Mouse (Mus musculus): Measurements from ENCODE around the gene Lck. TPM values are rescaled to one million over a fixed set of nuclear protein-coding genes. Genes with fewer than 3 reads are reported as not detected.

The Lck gene
- polyA plus RNA-seq, 2 experiments, result 3.1 to 3.9 TPM

DNA sequence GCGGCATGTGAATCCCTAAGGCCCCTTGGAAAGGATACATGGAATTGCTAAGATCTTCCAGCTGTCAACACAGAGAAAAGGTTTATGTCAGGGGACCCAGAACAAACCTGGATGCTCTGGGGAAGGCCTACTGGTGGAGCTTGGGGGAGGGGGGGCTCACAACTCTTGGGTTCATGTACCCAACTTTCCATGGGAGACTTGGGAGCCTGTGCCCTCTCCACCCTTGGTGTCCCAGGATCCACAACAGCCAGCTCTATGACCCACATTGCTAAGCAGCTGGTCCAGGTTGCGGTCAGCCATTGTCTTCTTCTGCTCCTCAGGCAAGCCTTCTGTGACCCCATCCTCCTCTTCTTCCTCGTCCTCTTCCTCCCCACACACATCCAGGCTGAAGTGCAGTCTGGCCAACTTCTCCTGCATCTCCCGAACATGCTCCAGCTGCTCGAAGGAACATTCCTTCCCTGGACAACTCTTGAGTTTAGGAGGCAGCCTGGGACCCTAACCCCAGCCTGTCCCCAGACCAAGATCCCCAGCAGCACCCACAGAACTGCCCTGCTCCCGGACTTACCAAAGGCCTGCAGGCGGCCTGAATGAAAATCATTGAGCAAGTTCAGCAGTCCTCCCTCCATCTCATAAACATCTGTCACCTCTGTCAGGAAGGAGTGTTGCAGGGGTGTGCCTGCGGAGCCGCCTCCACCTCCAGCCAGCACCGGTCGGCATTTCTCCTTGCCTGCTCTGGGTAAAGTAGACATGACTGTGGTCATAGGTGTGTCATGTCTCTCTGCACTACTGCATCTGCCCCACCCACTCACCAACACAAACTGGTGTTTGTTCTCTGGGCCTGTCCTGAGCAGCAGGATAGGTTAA, 47.2 kb upstream of the Lck start:
- H3K36me3 ChIP-seq (replicated peaks; ENCODE audit: control insufficient read depth, insufficient read depth, low read depth), result no peaks in the 10 kb centered on the region; the same call in 1 of the 2 replicates
- no peak overlapping the region for H3K4me3 ChIP-seq (ENCODE audit: insufficient read depth in 1 of 2, low read depth in 2 of 2, low read length in 2 of 2)
- no peak overlapping the region for H3K9ac ChIP-seq (replicated peaks)
- H3K9me3 ChIP-seq (ENCODE audit: control insufficient read depth, low read length), result no peaks in the 10 kb centered on the region
- WGBS (ENCODE audit: insufficient replicate concordance), result 80% methylated on average over 11 of the region's 11 CpGs
- no peak overlapping the region for H3K27ac ChIP-seq
- H3K4me1 ChIP-seq (replicated peaks; ENCODE audit: control insufficient read depth in 2 of 2, insufficient read depth in 2 of 2, low read length in 1 of 2), result peaks cover 25 to 29% of the 10 kb centered on the region in 2 experiments
- DNase-seq (ENCODE audit: low read depth in 3 of 3, low spot score in 3 of 3) (no peak), ATAC-seq (ENCODE audit: insufficient read depth) (no peak)
- TF ChIP-seq EP300 (IDR thresholded peaks at IDR 0.05; ENCODE audit: low read depth) (no peak), CTCF (IDR thresholded peaks at IDR 0.05; ENCODE audit: low read depth) (no peak)
- H3K27me3 ChIP-seq (ENCODE audit: control insufficient read depth, insufficient read depth, low read length), result no peaks in the 10 kb centered on the region
- no peak overlapping the region for H3K4me2 ChIP-seq (ENCODE audit: low read depth)

DNA sequence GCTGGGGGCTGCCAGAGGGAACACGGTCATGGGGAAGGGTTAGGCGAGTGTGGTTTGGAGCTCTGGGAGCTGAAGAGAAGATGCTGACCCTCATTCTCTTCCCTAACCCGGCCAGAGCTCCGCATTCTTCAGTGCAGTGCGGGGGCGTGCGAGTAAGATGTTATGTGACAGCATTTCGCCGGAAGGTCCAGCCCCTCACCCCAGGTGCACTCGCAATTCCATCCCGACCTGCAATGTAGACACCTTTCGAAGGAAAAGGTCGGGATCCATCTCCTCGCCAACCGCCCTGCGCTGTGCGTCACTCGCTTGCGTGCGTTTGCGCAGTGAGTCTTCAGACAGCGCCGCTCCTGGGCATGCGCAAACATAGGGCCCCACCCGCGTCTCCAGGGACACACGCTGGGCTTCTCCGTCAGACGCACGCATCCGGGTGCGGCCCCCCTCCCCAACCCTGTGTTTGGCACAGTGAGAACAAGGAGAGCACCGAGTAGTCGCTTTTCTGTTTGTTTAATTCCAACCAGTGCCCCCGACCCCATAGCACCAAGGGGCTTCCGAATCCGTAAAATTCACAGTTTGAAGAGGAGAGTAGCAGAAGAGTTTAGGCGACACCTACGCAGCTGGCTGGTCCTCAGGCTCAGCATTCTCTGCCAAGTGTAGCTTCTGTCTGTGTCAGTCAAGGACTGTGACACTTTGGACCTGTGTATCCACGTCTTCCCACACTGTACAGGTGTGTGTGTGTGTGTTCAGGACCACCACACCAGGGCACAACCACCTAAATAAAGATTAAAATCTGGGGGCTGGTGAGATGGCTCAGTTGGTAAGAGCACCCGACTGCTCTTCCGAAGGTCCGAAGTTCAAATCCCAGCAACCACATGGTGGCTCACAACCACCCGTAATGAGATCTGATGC, 45.6 kb upstream of the Lck start, which contains the start of gene Iqcc:
TSS of gene Iqcc (minus strand) at position 314 of the 906 bp plus-strand sequence.
- Histone ChIP-seq H3K9me3 (ENCODE audit: control insufficient read depth, low read length) (no peaks in the 10 kb centered on the region), H3K27me3 (ENCODE audit: control insufficient read depth, insufficient read depth, low read length) (no peaks in the 10 kb centered on the region), H3K4me1 (replicated peaks; ENCODE audit: control insufficient read depth in 2 of 2, insufficient read depth in 2 of 2, low read length in 1 of 2) (peaks cover 12 to 16% of the 10 kb centered on the region in 2 experiments), H3K27ac (peak within 1 kb of the TSS; percentile 46), H3K36me3 (replicated peaks; ENCODE audit: control insufficient read depth, insufficient read depth, low read depth) (no peaks in the 10 kb centered on the region; the same call in 1 of the 2 replicates), H3K4me2 (ENCODE audit: low read depth) (peak within 1 kb of the TSS; percentile 91), H3K9ac (replicated peaks) (peak within 1 kb of the TSS; percentile 86), H3K4me3 (ENCODE audit: insufficient read depth in 1 of 2, low read depth in 2 of 2, low read length in 2 of 2) (peak within 1 kb of the TSS; percentile 80 to 87)
- ATAC-seq (ENCODE audit: insufficient read depth), result peak; percentile 87
- TF ChIP-seq CTCF (IDR thresholded peaks at IDR 0.05; ENCODE audit: low read depth) (peak; percentile 58; the same call in 1 of the 2 replicates), EP300 (IDR thresholded peaks at IDR 0.05; ENCODE audit: low read depth) (no peak)
- peak; percentile 76 to 81 (median 77) for DNase-seq (ENCODE audit: low read depth in 3 of 3, low spot score in 3 of 3)
- 4% methylated on average over 43 of the region's 44 CpGs for WGBS (ENCODE audit: insufficient replicate concordance)

DNA sequence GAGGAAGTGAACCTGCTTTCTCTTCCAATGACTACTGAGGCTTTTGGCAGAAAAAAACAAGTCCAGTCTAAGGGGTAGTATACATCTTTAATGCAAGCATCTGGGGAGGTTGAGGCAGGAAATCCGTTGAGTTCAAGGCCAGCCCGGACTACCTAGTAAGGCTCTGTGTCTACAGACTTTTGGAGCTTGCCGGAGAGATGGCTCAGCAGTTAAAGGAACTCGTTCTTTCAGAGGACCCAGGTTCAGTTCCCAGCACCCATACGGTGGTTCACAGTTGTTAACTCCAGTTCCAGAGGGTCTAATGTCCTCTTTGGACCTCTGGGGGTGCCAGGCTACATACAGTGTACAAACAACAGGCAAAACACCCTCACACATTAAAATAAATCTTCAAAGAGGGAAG, 44.6 kb upstream of the Lck start:
- Histone ChIP-seq H3K9me3 (ENCODE audit: control insufficient read depth, low read length) (no peaks in the 10 kb centered on the region), H3K36me3 (replicated peaks; ENCODE audit: control insufficient read depth, insufficient read depth, low read depth) (no peaks in the 10 kb centered on the region; the same call in 1 of the 2 replicates), H3K27me3 (ENCODE audit: control insufficient read depth, insufficient read depth, low read length) (no peaks in the 10 kb centered on the region), H3K4me1 (replicated peaks; ENCODE audit: control insufficient read depth in 2 of 2, insufficient read depth in 2 of 2, low read length in 1 of 2) (peaks cover 9 to 13% of the 10 kb centered on the region in 2 experiments), H3K4me3 (ENCODE audit: insufficient read depth in 1 of 2, low read depth in 2 of 2, low read length in 2 of 2) (peak overlapping the region; percentile 80 to 87), H3K9ac (replicated peaks) (peak overlapping the region; percentile 86), H3K27ac (no peak overlapping the region), H3K4me2 (ENCODE audit: low read depth) (peak overlapping the region; percentile 91)
- TF ChIP-seq CTCF (IDR thresholded peaks at IDR 0.05; ENCODE audit: low read depth), result no peak
- TF ChIP-seq EP300 (IDR thresholded peaks at IDR 0.05; ENCODE audit: low read depth), result no peak
- no peak for DNase-seq (ENCODE audit: low read depth in 3 of 3, low spot score in 3 of 3)
- 86% methylated on average over 5 of the region's 5 CpGs for WGBS (ENCODE audit: insufficient replicate concordance)
- ATAC-seq (ENCODE audit: insufficient read depth), result no peak

DNA sequence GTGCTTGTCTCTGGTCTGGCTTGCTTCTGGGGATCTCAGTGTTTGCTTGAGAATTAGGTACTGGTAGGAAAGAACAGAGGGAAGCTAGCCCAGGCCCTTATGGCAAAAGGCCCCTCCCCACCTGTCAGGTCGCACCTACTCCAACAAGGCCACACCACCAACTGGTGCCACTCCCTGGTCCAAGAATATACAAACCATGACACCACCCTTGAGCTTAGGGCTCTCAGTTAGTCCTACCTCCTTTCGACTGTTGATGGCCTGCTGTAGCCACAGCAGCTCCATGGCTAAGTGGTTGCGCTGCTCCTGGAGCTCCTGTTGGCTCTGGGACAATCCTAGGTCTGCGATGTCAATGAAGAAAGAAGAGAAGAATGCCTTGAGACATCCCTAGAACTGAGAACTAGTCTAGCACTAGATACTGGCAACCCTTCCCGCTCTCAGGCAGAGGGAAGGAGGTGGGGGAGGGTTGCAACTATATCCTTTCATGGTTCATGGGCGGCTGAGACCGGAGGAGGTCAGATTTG, 43.7 kb upstream of the Lck start:
- ATAC-seq (ENCODE audit: insufficient read depth) (no peak), DNase-seq (ENCODE audit: low read depth in 3 of 3, low spot score in 3 of 3) (no peak)
- TF ChIP-seq CTCF (IDR thresholded peaks at IDR 0.05; ENCODE audit: low read depth), result no peak
- H3K27me3 ChIP-seq (ENCODE audit: control insufficient read depth, insufficient read depth, low read length), result no peaks in the 10 kb centered on the region
- no peaks in the 10 kb centered on the region; the same call in 1 of the 2 replicates for H3K36me3 ChIP-seq (replicated peaks; ENCODE audit: control insufficient read depth, insufficient read depth, low read depth)
- H3K4me2 ChIP-seq (ENCODE audit: low read depth), result no peak overlapping the region
- H3K27ac ChIP-seq, result no peak overlapping the region
- H3K9me3 ChIP-seq (ENCODE audit: control insufficient read depth, low read length), result no peaks in the 10 kb centered on the region
- H3K4me3 ChIP-seq (ENCODE audit: insufficient read depth in 1 of 2, low read depth in 2 of 2, low read length in 2 of 2), result no peak overlapping the region
- H3K9ac ChIP-seq (replicated peaks), result no peak overlapping the region
- H3K4me1 ChIP-seq (replicated peaks; ENCODE audit: control insufficient read depth in 2 of 2, insufficient read depth in 2 of 2, low read length in 1 of 2), result peaks cover 5 to 8% of the 10 kb centered on the region in 2 experiments
- WGBS (ENCODE audit: insufficient replicate concordance), result 84% methylated on average over 7 of the region's 7 CpGs

All from liver, embryonic 14.5 days (tissue).